Mouse (Mus musculus) neural tube, embryonic 11.5 days (tissue): ENCODE results near the gene Myo9b. TPM values are rescaled to one million over a fixed set of nuclear protein-coding genes. Genes with fewer than 3 reads are reported as not detected.

Source experiments
- ATAC-seq: fragments of 200-750 bp; cut with Nextera tagmentation; 2 replicates; pipeline ENCODE4 v1.8.0; 2017; ENCODE audit warnings: moderate number of reproducible peaks, mild to moderate bottlenecking, moderate TSS enrichment, moderate library complexity; ENCODE audit not compliant: insufficient read depth, low FRiP score, low TSS enrichment
- DNase-seq: peaks from one replicate; pipeline ENCODE4 v3.0.0-alpha.2; 2015; ENCODE audit warnings: low spot score
- H3K27ac ChIP-seq: fragments of 300-500 bp; sonication (generic); 2 replicates; pipeline ENCODE4 v1.5.1; 2014; ENCODE audit warnings: low read depth, mild to moderate bottlenecking, low read length
- H3K27me3 ChIP-seq: fragments of 300-500 bp; sonication (generic); 2 replicates; pipeline ENCODE4 v1.6.1; 2014; ENCODE audit warnings: mild to moderate bottlenecking, low read length, mixed read lengths; ENCODE audit not compliant: control insufficient read depth, insufficient read depth
- H3K36me3 ChIP-seq: fragments of 300-500 bp; sonication (generic); 2 replicates; pipeline ENCODE4 v1.6.1; 2014; ENCODE audit warnings: mild to moderate bottlenecking, low read length, moderate library complexity, mixed read lengths; ENCODE audit not compliant: control insufficient read depth, insufficient read depth
- H3K4me1 ChIP-seq: fragments of 300-500 bp; sonication (generic); 2 replicates; pipeline ENCODE4 v1.6.1; 2014; ENCODE audit warnings: low read length, mixed read lengths; ENCODE audit not compliant: control insufficient read depth, insufficient read depth
- H3K4me2 ChIP-seq: fragments of 300-500 bp; sonication (generic); 2 replicates; pipeline ENCODE4 v1.6.1; 2014; ENCODE audit warnings: low read depth, mild to moderate bottlenecking, moderate library complexity
- H3K4me3 ChIP-seq: fragments of 300-500 bp; sonication (generic); 2 replicates; pipeline ENCODE4 v1.5.1; 2014; ENCODE audit warnings: low read depth, low read length
- H3K9ac ChIP-seq: fragments of 300-500 bp; sonication (generic); 2 replicates; pipeline ENCODE4 v1.6.1; 2014; ENCODE audit warnings: mild to moderate bottlenecking, low read length
- H3K9me3 ChIP-seq: fragments of 300-500 bp; sonication (generic); 2 replicates; pipeline ENCODE4 v1.6.1; 2016; ENCODE audit warnings: low read length; ENCODE audit not compliant: control insufficient read depth
- WGBS: fragments of 180-500 bp; shearing (Covaris S2); extraction: QIAGEN DNeasy Blood & Tissue Kit; methylation state at CpG from one replicate; pipeline ENCODE4 v1.1.7; 2014; 5-methylcytosine and 5-hydroxymethylcytosine counted together
- polyA plus RNA-seq: library from polyadenylated mRNA; unstranded; fragments of >200 nt; fragmentation: Nextera tagmentation; extraction: Ambion mirVana; gene quantifications from 2 replicates; pipeline ENCODE4 v1.2.1, GENCODE M21; 2014

The Myo9b gene
- polyA plus RNA-seq, 1 experiment from 2014 or later, result 21.4 TPM

GRCm38 (mm10) chr8:71380178-71381171, 108.0 kb downstream of the Myo9b start:
- H3K4me1 ChIP-seq, result peaks cover 35% of the 10 kb centered on the region
- H3K27ac ChIP-seq, result peak overlapping the region; percentile 96; the same call in 1 of the 2 replicates
- no peak for ATAC-seq

DNA sequence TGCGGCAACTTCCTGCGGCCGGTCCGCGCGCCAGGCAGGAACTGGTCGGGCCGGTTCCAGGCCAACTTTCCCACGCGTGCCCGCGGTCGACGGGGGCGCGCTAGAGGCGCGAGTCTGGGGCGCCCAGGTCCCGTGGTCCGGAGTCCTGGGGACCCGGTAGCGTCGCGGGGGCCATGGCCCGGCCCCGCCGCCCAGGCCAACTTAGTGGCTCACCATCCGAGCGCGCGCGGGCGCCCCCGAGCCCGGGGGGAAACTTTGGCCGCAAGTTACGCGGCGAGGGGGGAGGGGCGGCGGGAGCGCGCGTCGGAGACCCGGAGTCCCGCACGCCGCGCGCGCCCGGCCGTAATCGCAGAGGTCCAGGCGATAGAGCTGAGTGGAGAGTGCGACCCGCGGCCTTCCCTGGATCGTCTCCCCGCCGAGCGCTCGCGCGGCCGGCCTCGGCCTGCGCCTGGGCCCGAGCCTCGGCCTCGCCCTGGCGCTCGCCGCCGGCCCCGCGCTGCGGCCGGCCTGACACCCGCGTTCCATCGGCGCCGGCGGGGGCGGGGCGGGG, 109.0 kb downstream of the Myo9b start, which contains the start of gene Nr2f6:
Nr2f6 (minus strand) TSS at position 540 of the 550 bp plus-strand sequence.
- WGBS, result under 1% methylated on average over 55 of the region's 89 CpGs
- ATAC-seq, result peak; percentile 5
- Histone ChIP-seq H3K4me2 (peak within 1 kb of the TSS; percentile 97), H3K27me3 (no peaks in the 10 kb centered on the region), H3K4me3 (peak within 1 kb of the TSS; percentile 81), H3K27ac (peak within 1 kb of the TSS; percentile 96), H3K9ac (peak within 1 kb of the TSS; percentile 89), H3K9me3 (no peaks in the 10 kb centered on the region), H3K4me1 (peaks cover 25% of the 10 kb centered on the region), H3K36me3 (no peaks in the 10 kb centered on the region)
- DNase-seq, result peak; percentile 85

More at GRCm38 (mm10) chr8:71380178-71381171, 108.0 kb downstream of the Myo9b start:
- H3K9ac ChIP-seq, result peak overlapping the region; percentile 89
- H3K36me3 ChIP-seq, result no peaks in the 10 kb centered on the region
- peak overlapping the region; percentile 81 for H3K4me3 ChIP-seq
- H3K27me3 ChIP-seq, result no peaks in the 10 kb centered on the region
- H3K9me3 ChIP-seq, result no peaks in the 10 kb centered on the region
- 1% methylated on average over 71 of the region's 72 CpGs for whole genome bisulfite sequencing
- peak overlapping the region; percentile 97 for H3K4me2 ChIP-seq
- no peak for DNase-seq

DNA sequence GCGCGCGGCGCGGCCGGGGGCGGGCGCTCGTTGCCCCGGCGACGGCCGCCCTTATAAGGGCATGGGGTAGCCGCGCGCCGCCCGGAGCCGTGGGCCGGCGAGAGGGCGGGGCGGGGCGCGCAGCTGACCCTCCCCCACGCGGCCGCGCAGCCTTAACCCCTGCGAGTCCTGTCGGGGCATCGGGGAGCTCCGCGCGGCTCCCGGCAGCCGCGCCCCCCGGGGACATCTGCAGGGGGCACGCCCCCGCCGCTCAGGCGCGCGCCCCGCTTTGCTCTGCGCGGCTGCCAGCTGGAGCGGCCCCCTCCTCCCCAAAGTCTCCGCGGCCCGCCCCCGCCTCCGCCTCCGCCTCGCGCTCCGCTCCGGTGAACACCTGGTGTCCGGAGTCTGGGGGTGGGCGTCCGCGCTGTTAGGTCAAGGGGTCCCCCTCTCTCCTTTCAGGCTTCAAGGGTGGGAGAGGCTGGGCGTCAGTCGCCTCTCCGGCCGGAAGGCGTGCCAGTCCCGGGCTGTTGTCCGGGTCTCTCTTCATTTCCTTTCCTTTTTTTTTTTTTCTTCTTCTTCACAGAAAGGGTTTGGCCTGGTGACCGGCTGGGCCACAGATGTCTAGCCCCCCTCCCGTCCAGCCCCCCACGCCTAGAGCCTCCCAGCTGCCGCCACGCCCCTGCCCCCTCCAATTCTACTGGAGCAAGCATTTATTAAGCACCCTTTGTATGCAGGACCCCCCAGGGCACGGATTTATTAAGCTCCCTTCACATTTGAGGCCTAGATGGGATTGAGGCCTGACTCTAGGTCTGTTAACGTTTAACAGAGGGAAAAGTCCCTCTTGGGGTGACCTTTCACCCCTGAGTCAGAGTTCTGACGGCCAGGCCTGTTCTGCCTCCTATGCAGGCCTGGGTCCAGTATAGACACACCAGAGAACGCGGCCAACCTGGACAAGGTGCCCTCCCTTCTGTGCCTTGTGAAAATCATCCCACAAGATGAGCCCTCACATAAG, 109.8 kb downstream of the Myo9b start:
- Histone ChIP-seq H3K9ac (peak overlapping the region; percentile 89), H3K27ac (peak overlapping the region; percentile 96), H3K4me2 (peak overlapping the region; percentile 97), H3K4me3 (peak overlapping the region; percentile 81), H3K9me3 (no peaks in the 10 kb centered on the region), H3K27me3 (no peaks in the 10 kb centered on the region), H3K36me3 (no peaks in the 10 kb centered on the region), H3K4me1 (peaks cover 23% of the 10 kb centered on the region)
- ATAC-seq (peak; percentile 87), DNase-seq (peak; percentile 91)
- WGBS, result 2% methylated on average over 70 of the region's 80 CpGs

DNA sequence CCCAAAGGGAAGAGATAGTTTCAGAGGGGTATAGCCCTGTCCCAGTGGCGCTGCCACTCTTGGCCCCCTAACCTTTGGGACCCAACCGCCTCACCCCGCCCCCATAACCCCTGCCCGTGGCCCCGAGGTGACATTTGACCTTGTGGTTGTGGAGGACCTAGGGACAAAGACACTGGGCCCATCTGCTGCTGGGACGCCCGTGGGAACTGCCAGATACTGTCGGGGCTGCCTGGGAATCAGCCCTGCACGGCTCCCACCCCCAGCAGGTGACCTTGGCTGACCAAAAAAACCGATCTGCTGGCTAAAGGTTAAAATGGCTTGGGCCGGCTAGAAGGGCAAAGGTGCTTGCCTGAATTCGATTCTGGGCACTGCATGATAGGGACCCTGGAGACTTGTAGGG, 110.9 kb downstream of the Myo9b start:
- Histone ChIP-seq H3K4me1 (peaks cover 23% of the 10 kb centered on the region), H3K9me3 (no peaks in the 10 kb centered on the region), H3K4me2 (no peak overlapping the region), H3K4me3 (no peak overlapping the region), H3K9ac (peak overlapping the region; percentile 22; the same call in 1 of the 2 replicates), H3K27me3 (no peaks in the 10 kb centered on the region), H3K27ac (peak overlapping the region; percentile 96), H3K36me3 (no peaks in the 10 kb centered on the region)
- 11% methylated on average over 12 of the region's 12 CpGs for WGBS
- DNase-seq, result no peak
- ATAC-seq, result no peak

- no peaks in the 10 kb centered on the region for H3K9me3 ChIP-seq
- ATAC-seq (no peak), DNase-seq (no peak)
- peak overlapping the region; percentile 54 for H3K27ac ChIP-seq
- WGBS, result 49% methylated on average over 3 of the region's 3 CpGs
- peaks cover 22% of the 10 kb centered on the region for H3K4me1 ChIP-seq
- no peaks in the 10 kb centered on the region for H3K27me3 ChIP-seq
- no peaks in the 10 kb centered on the region for H3K36me3 ChIP-seq
- peak overlapping the region; percentile 22; the same call in 1 of the 2 replicates for H3K9ac ChIP-seq
- no peak overlapping the region for H3K4me3 ChIP-seq
- no peak overlapping the region for H3K4me2 ChIP-seq
Observed at GRCm38 (mm10) chr8:71383860-71384259, 111.3 kb downstream of the Myo9b start.

DNA sequence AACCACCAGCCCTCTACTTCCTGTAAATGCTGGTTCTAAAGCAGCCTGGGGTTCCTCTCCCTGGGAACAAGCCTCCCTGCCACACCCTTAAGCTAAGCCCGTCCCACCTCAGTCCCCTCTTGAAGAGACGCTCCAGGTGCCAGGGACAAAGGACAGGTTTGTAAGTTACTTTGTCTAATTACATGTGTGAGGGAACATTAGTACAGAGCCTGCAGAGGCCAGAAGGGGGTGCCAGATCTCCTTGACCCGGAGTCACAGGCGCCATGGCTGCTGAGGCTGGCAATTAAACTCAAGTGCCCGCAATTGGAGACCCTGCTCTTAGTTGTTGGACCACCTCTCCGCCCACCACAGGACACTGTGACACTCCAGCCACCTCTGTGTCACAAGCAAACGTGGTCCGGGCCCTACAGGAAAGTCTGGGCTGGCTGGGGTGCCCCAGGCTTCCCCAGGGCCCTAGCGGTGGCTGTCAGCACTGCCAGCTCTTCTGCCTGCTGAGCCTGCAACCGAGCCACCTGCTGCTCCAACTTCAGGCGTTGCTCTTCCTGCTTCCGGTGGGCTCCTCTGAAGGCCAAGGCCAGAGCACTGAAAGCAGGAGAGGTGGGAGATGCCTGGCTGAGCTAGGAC, 112.8 kb downstream of the Myo9b start:
- no peaks in the 10 kb centered on the region for H3K9me3 ChIP-seq
- ATAC-seq (no peak), DNase-seq (no peak)
- H3K27ac ChIP-seq, result no peak overlapping the region
- no peak overlapping the region for H3K9ac ChIP-seq
- no peaks in the 10 kb centered on the region for H3K36me3 ChIP-seq
- WGBS, result 66% methylated on average over 12 of the region's 12 CpGs
- no peaks in the 10 kb centered on the region for H3K27me3 ChIP-seq
- H3K4me1 ChIP-seq, result peaks cover 12% of the 10 kb centered on the region
- H3K4me3 ChIP-seq, result no peak overlapping the region
- H3K4me2 ChIP-seq, result no peak overlapping the region

- peaks cover 5% of the 10 kb centered on the region; the same call in 1 of the 2 replicates for H3K4me1 ChIP-seq
- no peak overlapping the region for H3K4me2 ChIP-seq
- DNase-seq, result no peak
Observed at GRCm38 (mm10) chr8:71388267-71388666, 115.8 kb downstream of the Myo9b start.

GRCm38 (mm10) chr8:71391696-71392095, 119.2 kb downstream of the Myo9b start:
- H3K27ac ChIP-seq, result no peak overlapping the region
- ATAC-seq (no peak), DNase-seq (no peak)
- no peaks in the 10 kb centered on the region for H3K36me3 ChIP-seq
- no peaks in the 10 kb centered on the region for H3K9me3 ChIP-seq
- no peak overlapping the region for H3K4me2 ChIP-seq
- no peak overlapping the region for H3K9ac ChIP-seq
- H3K4me1 ChIP-seq, result no peaks in the 10 kb centered on the region
- no peak overlapping the region for H3K4me3 ChIP-seq
- WGBS, result 93% methylated on average over 2 of the region's 2 CpGs
- no peaks in the 10 kb centered on the region for H3K27me3 ChIP-seq

More at GRCm38 (mm10) chr8:71388267-71388666, 115.8 kb downstream of the Myo9b start:
- H3K27ac ChIP-seq, result no peak overlapping the region
- H3K27me3 ChIP-seq, result no peaks in the 10 kb centered on the region
- no peaks in the 10 kb centered on the region for H3K36me3 ChIP-seq
- 81% methylated on average over 1 of the region's 1 CpGs for WGBS
- no peak overlapping the region for H3K9ac ChIP-seq
- H3K9me3 ChIP-seq, result no peaks in the 10 kb centered on the region
- ATAC-seq, result no peak
- H3K4me3 ChIP-seq, result no peak overlapping the region
